Mouse (Mus musculus) limb, embryonic 13.5 days (tissue): ENCODE results near the gene Gm20838. TPM values are rescaled to one million over a fixed set of nuclear protein-coding genes. Genes with fewer than 3 reads are reported as not detected.
"Not testable (repeated sequence)": the region's sequence is repeated elsewhere in the genome, so short reads cannot be mapped to it uniquely, and the experiment has no call there.

Experiments used
- ATAC-seq: fragments of 200-750 bp; cut with Nextera tagmentation; 2 replicates; pipeline ENCODE4 v1.8.0; 2017; ENCODE audit warnings: low read depth, moderate number of reproducible peaks, moderate TSS enrichment; ENCODE audit not compliant: low FRiP score
- H3K27ac ChIP-seq: fragments of 300-500 bp; sonication (generic); 2 replicates; pipeline ENCODE4 v1.5.1; 2015; ENCODE audit warnings: inconsistent platforms, mild to moderate bottlenecking, moderate library complexity
- H3K27me3 ChIP-seq: fragments of 300-500 bp; sonication (generic); 2 replicates; pipeline ENCODE4 v1.6.1; 2015; ENCODE audit warnings: mild to moderate bottlenecking, inconsistent platforms
- H3K36me3 ChIP-seq: fragments of 300-500 bp; sonication (generic); 2 replicates; pipeline ENCODE4 v1.6.1; 2015; ENCODE audit warnings: inconsistent platforms, mild to moderate bottlenecking, moderate library complexity
- H3K4me1 ChIP-seq: fragments of 300-500 bp; sonication (generic); 2 replicates; pipeline ENCODE4 v1.6.1; 2015; ENCODE audit warnings: inconsistent platforms
- H3K4me2 ChIP-seq: fragments of 300-500 bp; sonication (generic); replicated peaks from 2 replicates; pipeline ENCODE4 v1.6.1; 2015; ENCODE audit warnings: inconsistent platforms, mild to moderate bottlenecking, moderate library complexity
- H3K4me3 ChIP-seq: fragments of 300-500 bp; sonication (generic); 2 replicates; pipeline ENCODE4 v1.5.1; 2015; ENCODE audit warnings: moderate library complexity, mild to moderate bottlenecking, inconsistent platforms
- H3K9ac ChIP-seq: fragments of 300-500 bp; sonication (generic); 2 replicates; pipeline ENCODE4 v1.6.1; 2015; ENCODE audit warnings: mild to moderate bottlenecking, inconsistent platforms
- H3K9me3 ChIP-seq: fragments of 300-500 bp; sonication (generic); 2 replicates; pipeline ENCODE4 v1.6.1; 2016; ENCODE audit warnings: inconsistent platforms
- WGBS: fragments of 180-500 bp; shearing (Covaris S2); methylation state at CpG from one replicate; pipeline ENCODE4 v1.1.7; 2015; 5-methylcytosine and 5-hydroxymethylcytosine counted together
- polyA plus RNA-seq: library from polyadenylated mRNA; unstranded; fragments of >200 nt; fragmentation: Nextera tagmentation; extraction: Ambion mirVana; gene quantifications from 2 replicates; pipeline ENCODE4 v1.2.1, GENCODE M21; 2015

Gene Gm20838
- polyA plus RNA-seq, result not detected in 2 replicates

GRCm38 (mm10) chrY:33543064-33543463 is at the start of gene Gm20838:
TSS of gene Gm20838 (minus strand) at chrY:33543164.
- not testable (repeated sequence) for H3K27ac ChIP-seq, H3K9me3 ChIP-seq, H3K27me3 ChIP-seq, H3K4me2 ChIP-seq, H3K4me3 ChIP-seq, H3K9ac ChIP-seq, ATAC-seq, H3K36me3 ChIP-seq, H3K4me1 ChIP-seq
- no CpG with 5 or more reads among the region's 8 CpGs for WGBS
